ENCODE assay signal across 22 mouse cellular contexts in genomic region chr13:58538366-58538765, GRCm38 (mm10).
DNase-seq lines count a peak whose midpoint lies in the region; ATAC-seq lines count a peak whose summit lies in the region.
"Had no signal": no experiment of that assay in that cellular context is flagged by ENCODE, and none has a peak within 500 bp of the region (broad histone marks: within the 10 kb centered on the region; RNA-seq: fewer than 3 reads in every experiment).

No protein-coding gene starts in this region.

- no peak for ATAC-seq in heart, embryonic 13.5 days (ENCODE audit: extremely low read depth, insufficient number of reproducible peaks, low FRiP score, low TSS enrichment)
- ATAC-seq in megakaryocyte, adult 5-6 weeks (ENCODE audit: poor library complexity, severe bottlenecking) = no peak
- ATAC-seq in forebrain, embryonic 14.5 days = no peak
- ATAC-seq: intestine, postnatal 0 days had no signal

- H3K9ac ChIP-seq in heart, embryonic 13.5 days = no peak overlapping the region
- no peak overlapping the region for H3K9ac ChIP-seq in forebrain, embryonic 14.5 days (ENCODE audit: low read length)
- H3K9ac ChIP-seq: heart, embryonic 12.5 days; hindbrain, embryonic 12.5 days; midbrain, embryonic 12.5 days; neural tube, embryonic 15.5 days had no signal

- H3K4me3 ChIP-seq in heart, embryonic 13.5 days = no peak overlapping the region
- no peak overlapping the region for H3K4me3 ChIP-seq in forebrain, embryonic 14.5 days (ENCODE audit: low read depth, low read length)
- H3K4me3 ChIP-seq: heart, embryonic 12.5 days; hindbrain, embryonic 12.5 days; midbrain, embryonic 12.5 days; neural tube, embryonic 15.5 days had no signal

- no peaks in the 10 kb centered on the region for H3K27me3 ChIP-seq in heart, embryonic 13.5 days (replicated peaks)
- H3K27me3 ChIP-seq in forebrain, embryonic 14.5 days (replicated peaks; ENCODE audit: control insufficient read depth, insufficient read depth, low read length) = no peaks in the 10 kb centered on the region
- H3K27me3 ChIP-seq: CH12.LX; heart, embryonic 12.5 days; hindbrain, embryonic 12.5 days; midbrain, embryonic 12.5 days; neural tube, embryonic 15.5 days had no signal

- 0 out of 2 replicates have a peak overlapping the region, but pooled peaks have one; percentile 14 for H3K27ac ChIP-seq in heart, embryonic 13.5 days (replicated peaks)
- H3K27ac ChIP-seq in forebrain, embryonic 14.5 days (ENCODE audit: low read depth, low read length) = no peak overlapping the region
- H3K27ac ChIP-seq: hindbrain, embryonic 12.5 days; midbrain, embryonic 12.5 days; neural tube, embryonic 15.5 days had no signal

- no peaks in the 10 kb centered on the region for H3K9me3 ChIP-seq in heart, embryonic 13.5 days
- no peaks in the 10 kb centered on the region for H3K9me3 ChIP-seq in forebrain, embryonic 14.5 days (replicated peaks; ENCODE audit: control insufficient read depth, low read length)
- H3K9me3 ChIP-seq: hindbrain, embryonic 12.5 days; midbrain, embryonic 12.5 days; neural tube, embryonic 15.5 days had no signal

- 47% methylated on average over 4 of the region's 4 CpGs for WGBS in heart, embryonic 13.5 days
- WGBS in forebrain, embryonic 14.5 days = 42% methylated on average over 4 of the region's 4 CpGs

- no peaks in the 10 kb centered on the region for H3K36me3 ChIP-seq in heart, embryonic 13.5 days
- no peaks in the 10 kb centered on the region for H3K36me3 ChIP-seq in forebrain, embryonic 14.5 days (ENCODE audit: control insufficient read depth, insufficient read depth, low read length)
- H3K36me3 ChIP-seq: heart, embryonic 12.5 days; hindbrain, embryonic 12.5 days; midbrain, embryonic 12.5 days; neural tube, embryonic 15.5 days had no signal

- H3K4me2 ChIP-seq in heart, embryonic 13.5 days = no peak overlapping the region
- no peak overlapping the region for H3K4me2 ChIP-seq in forebrain, embryonic 14.5 days (ENCODE audit: low read length)
- H3K4me2 ChIP-seq: heart, embryonic 12.5 days; hindbrain, embryonic 12.5 days; midbrain, embryonic 12.5 days; neural tube, embryonic 15.5 days had no signal

- H3K4me1 ChIP-seq in heart, embryonic 13.5 days = peaks cover 23% of the 10 kb centered on the region
- no peaks in the 10 kb centered on the region for H3K4me1 ChIP-seq in forebrain, embryonic 14.5 days (ENCODE audit: control insufficient read depth, insufficient read depth, low read length)

- DNase-seq in heart, adult 8-10 months (ENCODE audit: low spot score) = no peak
- peak; percentile 67 for DNase-seq in Muller cell, postnatal 12 days (ENCODE audit: inconsistent ontology term)
- DNase-seq in forelimb bud, embryonic 11.5 days (ENCODE audit: low read depth, low spot score) = peak; percentile 47
- peak; percentile 74 for DNase-seq in retina, postnatal 1 day
- no peak for DNase-seq in forebrain, embryonic 14.5 days (ENCODE audit: low spot score)
- DNase-seq: adrenal gland, postnatal 10 days; B cell, adult 2 months; cerebellum, adult 18-20 months; cerebellum, postnatal 14 days; kidney, postnatal 36 days; left cerebral cortex, postnatal 4 days; lung, adult 18-20 months; lung, postnatal 10 days; right cerebral cortex, postnatal 25 days had no signal

Comparison
In these comparisons a context has a peak if more than half of its experiments do, and no peak if none do; other contexts are left out.
1. DNase-seq: peak in Muller cell, postnatal 12 days (single experiment), forelimb bud, embryonic 11.5 days (single experiment) and retina, postnatal 1 day (single experiment); none in heart, adult 8-10 months (single experiment) and forebrain, embryonic 14.5 days (single experiment).